Mouse (Mus musculus) embryo, embryonic 10 days (tissue): ENCODE measurements around the gene Fam185a.

Experiments
- DNase-seq: peaks from one replicate; pipeline ENCODE4 v3.0.0-alpha.2; 2015; ENCODE audit warnings: low spot score

Gene Fam185a

DNA sequence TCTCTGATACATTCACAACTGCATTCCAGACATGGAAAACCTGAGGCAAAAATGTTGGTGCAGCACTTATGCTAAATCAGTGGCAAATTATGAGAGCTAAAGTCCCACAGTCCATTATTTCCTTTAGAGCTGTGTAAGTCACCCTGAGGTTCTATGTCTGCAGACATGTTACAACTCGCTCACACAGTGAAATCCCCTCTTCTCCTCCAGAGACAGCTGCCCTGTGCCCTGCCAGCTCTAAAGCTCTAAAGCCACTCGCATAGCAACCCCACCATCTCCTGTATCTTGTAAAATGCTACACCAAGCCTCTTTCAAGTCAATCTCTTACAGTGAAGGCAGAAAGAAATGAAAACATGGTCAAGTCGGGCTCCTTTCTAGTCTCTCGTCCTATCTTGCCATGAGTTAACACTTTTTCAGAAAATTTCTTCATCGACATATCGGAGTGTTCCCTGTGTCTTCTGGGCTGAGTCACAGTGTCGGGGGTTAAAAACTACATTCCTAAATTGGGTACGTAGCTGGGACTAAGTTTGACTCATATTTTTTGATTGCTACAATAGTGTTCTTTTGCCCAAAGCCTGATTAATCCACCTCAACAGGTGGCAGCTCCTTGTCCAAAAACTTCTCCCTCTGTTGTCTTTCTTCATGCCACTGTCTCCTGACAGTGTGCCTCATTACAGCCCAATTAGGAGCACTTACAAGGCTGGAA is 68.7 kb downstream of the Fam185a start:
- DNase-seq: no peak

DNA sequence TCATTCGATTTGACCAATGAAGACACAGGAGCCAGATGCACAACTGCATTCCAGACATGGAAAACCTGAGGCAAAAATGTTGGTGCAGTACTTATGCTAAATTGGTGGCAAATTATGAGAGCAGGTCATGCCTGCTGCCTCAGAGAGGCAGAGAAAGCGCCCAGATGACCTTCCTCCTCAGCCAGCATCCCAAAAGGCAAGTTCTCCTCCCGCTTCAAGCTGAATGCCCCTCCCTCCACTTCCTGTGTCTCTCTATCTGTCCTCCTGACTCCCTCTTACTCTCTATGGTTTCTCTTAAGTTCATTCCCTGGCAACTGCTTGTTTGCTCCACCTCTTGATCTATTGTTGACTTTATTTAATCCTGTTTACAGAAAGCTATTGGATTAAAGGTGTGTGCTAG is 70.0 kb downstream of the Fam185a start:
- DNase-seq: no peak

DNA sequence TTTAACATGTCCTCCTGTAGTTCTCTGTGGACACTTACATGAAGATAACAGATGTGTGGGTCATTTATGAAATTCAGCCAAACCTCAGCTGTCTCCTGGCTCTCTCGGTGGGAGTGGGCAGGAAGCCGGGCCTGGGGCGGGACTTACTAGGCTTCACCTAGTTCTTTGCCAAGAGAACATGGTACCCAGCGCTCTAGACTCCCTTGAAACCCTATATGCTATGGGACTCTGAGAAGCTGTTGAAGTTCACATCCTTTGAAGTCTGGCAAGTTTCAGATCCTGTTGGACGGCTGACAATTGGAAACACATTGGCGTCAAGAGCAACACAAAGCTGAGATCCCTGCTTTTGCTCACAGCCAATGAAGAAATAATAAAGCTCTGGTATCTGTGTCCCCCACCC is 71.6 kb downstream of the Fam185a start:
- DNase-seq: peak; percentile 29

DNA sequence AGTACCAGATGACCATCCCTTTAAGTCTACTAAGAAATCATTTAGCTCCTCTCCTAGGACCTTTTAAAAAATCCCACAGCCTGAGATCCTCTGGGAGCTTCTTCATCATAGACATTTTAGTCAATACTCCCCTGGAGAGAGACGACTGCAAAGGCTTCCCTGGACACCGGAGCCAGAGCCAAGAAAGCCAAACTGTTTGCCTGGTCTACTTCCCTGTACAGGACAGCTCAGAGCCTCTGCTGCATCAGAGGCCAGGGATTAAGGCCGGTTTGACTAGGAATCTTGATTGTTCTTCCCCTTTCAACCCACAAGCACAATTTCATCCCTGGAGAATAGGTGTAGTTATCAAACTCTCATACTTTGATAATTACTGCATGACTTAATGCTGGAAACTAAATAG is 72.1 kb downstream of the Fam185a start:
- DNase-seq: no peak

DNA sequence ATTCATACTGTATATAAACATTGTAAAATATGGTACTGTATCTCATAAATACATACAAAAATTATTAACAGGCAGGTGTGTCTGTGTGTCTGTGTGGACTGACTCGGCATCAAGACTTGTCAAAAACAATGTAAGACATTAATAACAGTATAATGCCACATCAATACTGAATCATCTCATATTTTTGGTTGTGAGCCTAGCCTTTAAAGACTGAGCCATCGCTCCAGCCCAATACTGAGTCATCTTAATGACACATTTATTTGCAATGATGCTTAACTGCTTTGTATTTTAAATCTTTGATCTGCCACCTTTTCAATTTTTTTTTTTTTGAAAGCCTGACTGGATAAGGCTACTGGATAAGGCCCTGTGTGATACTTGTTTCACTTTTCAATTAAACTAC is 73.7 kb downstream of the Fam185a start:
- DNase-seq: no peak

DNA sequence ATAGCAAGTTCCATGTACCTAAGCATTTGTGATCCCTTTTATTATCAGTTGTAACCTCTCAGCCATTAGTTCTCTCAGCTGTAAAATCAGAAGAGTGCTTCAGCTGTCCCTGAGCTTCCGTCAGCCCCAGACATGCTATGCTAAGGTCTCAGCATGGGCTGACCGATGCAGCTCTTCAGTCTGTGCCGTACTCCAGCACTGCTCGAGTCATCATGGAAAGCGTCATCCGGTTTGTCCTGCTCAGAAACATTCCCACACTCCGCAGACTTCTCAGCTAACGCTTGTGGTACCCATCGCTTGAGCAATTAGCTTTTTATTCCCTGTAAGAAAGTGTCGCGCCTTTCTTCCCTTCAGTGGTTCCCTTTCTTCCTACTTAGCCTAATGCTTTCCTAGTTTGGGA is 74.2 kb downstream of the Fam185a start:
- DNase-seq: no peak

DNA sequence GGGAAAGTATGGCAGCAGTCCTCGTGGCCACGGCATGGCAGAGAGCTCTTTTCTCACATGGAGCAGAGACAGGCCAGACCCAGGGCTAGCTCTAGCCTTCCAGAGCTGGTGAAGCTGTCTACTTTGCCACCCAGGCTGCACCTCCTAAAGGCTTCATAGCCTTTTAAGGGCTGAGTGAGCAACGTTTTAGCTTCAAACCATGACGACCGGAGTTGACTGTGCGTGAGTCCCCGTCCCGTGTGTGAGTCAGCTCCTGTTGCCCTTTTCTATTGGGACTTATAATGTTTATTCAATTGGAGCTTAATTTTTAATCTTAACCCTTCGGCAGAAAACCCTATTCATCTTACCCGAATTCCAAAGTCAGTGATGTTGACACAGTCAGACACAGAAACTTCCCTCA is 75.4 kb downstream of the Fam185a start:
- no peak for DNase-seq

DNA sequence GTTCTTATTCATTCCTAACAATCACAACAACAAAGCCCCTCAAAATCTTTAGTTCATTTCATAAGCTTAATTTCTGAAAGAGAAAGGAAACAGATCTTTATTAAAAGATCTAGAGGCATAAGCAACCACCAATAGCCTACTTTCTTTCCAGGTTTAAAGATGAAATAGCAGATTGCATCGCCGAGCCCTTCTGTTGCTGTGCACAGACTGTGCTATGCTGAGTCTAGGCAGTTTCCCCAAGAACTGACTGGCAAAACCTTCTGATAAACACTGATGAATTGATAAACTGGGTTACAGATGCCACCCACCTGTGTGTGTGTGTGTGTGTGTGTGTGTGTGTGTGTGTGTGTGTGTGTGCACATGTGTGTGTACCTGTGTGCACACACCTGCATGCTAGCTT is 76.2 kb downstream of the Fam185a start:
- no peak for DNase-seq

DNA sequence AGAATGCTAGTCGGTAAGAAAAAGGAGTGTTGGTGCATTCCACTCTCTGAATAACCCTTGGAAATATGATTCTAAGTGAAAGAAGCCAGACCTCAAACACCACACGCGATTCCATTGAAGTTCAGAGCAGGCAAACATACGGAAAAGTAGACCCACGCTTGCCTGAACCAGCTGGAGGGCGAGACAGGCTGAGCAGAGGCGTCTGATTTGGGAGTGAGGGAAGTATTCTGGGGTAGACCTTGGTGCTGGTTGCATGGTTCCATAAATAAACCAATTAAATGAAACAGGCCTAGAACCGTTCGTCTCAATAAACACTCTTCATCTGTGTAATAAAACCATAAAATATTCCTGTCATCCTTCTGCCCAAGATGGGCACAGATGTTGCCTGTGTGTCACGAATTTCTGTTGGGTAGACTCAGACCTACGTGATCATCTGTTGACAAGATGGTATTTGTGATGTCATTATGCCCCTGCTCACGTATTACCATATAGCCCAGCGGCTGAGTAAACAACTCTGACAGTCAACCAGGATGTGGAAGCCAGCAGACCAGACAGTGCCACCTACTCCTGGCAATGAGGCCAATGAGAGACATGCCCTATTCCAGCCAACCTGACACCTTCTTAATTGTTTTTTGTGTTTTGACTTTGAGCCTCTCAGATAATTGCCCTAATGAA is 78.3 kb downstream of the Fam185a start:
- DNase-seq: no peak

DNA sequence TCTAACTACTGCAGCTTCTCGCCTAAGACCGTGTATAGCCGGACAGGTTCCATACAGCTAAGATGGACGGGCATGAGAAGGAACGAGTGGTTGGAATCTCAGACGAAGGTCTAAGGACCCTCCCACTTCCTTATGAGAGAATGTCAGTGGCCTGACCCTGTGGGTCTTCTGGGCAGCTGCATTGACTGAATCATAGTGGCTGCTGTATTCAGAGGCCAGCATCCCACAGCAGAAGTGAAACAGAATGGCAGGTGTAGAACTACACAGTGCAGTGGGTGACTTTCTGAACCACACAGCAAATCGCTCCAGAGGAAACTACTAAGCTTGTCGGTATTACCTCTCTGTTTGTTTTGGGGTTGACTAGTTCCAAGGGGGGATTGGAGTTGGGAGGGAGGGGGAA is 80.4 kb downstream of the Fam185a start:
- no peak for DNase-seq

DNA sequence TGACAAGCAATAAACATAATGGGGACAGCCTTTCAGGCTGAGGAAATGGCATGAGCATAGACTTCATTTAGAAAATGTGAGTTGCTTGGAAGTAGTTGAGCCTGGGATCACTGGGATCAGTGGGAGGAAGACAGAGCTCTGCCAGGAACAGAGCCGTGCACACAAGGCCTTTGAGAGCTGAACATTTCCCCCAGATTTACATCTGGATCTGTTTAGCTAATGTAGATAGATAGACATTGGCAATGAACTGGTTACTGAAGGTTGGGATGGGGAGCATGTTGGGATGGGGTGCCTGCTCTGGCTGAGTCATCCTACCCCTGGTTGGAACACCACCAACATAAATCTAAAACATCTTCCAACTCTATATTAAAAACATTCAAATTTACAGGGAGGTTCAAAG is 82.1 kb downstream of the Fam185a start:
- no peak for DNase-seq

DNA sequence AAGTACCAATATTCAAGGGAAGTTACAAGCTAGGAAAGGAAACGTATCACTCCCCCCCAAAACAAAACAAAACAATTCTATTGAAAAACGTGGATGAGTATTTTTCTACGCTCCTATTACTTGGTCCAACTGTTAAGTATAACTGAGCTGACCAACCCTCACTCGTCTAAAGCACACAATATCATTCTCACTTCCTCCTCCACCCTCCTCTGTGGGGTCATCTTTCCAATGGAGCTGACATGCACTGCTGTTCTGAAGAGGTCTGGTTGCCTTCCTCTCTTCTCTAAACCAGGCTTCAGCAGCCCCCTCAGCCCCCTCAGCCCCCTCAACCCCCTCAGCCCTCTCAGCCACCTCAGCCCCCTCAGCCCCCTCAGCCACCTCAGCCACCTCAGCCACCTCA is 85.0 kb downstream of the Fam185a start:
- DNase-seq: no peak

DNA sequence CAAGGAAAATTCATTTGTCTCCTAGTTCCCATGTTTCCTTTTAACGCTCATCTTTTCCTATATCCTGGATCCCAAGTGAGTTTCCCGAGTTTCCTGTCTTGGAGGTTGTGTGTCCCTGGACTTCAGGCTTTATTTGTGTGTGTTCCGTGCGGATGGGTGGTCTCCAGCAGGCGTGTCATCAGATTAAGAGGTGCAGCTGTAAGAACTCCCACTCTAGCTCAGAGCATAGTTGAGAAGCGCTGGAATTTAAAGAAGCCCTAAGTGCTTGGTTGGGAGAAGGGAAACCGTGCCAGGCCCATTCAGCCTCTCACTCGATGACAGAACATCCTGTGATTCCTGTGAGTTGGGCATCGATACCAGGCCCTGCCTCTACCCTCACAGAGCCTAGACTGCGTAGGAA is 88.6 kb downstream of the Fam185a start:
- no peak for DNase-seq

DNA sequence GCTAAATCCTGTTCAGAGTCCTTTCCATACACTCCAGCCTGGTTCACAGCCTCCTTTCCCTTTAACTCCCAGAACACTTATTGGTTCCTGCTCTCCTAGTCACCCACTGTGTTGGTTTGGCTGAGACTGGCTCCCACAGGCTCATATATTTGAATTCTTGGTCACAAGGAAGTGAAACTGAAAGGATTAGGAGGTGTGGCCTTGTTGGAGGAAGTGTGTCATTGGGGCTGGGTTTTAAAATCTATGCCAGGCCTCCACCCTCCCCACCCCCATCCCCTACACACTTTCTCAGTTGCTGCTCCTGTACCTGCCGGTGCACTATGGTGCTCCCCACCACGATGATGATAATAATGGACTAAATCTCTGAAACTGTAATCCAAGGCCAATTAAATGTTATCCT is 92.8 kb downstream of the Fam185a start:
- no peak for DNase-seq

DNA sequence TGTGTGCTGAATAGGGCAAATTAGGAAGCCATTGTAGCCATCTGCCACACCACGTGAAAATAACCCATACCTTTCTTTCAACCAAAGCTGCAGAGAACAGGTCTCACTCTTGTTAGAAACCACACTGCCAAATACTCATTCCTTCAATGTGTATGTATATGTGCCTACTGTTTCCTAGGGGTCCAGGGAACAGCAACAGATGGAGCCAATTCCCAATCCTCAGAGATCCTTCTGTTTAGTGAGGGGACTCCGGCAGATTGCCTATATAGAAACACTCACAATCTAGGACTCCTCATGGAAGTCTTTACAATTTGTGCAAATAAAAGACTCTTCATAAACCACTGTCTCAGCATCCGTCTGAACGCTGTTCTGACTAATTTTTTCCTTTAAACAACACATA is 93.4 kb downstream of the Fam185a start:
- no peak for DNase-seq

DNA sequence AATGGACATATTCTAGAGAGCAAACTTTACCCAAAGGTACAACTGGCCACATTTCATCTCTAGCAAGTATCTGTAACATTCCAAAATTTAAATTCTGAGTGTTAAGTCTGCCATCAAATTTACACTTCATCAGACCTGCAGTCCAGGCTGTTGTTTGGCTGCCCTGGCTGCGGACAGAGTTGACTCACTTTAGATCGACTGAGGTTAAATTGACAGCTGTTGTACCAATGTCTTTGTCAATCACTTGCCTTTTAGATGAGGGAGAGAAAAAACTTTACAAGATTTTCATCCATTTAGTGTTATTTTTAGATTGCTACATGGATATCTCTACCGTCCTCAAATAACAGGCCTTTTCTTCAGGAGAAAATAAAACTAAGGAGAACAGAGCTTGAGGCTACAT is 94.4 kb downstream of the Fam185a start:
- DNase-seq: no peak

DNA sequence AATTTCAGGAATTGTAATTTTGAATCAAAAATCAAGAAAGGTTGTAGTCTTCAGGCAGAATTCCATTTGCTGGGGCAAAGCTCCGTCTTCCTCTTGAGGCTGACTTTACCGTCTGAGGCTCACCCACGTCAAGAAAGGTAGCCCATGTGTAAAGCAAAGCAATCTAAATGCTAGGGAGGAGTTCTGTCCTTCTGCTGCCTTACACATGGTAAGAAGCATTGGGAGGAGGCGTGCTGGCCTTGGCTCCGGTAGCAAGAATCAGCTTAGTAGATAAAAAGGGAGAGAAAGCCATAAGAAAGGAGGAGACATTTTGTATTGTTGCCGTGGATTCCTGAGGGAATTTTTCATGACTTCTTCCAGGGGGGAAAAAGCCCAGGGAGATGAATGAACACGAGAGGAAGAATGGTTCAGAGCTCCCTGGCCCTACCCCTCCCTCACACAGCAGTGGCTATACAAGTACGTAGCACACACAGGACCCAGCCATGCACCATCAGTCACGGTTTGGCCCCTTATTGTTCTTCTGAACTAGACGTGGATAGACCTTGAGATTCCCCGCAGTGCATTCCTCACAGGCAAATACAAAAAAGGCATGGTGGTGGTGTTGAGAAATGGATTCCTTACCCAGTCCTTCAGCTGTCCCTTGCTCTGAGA is 102.2 kb downstream of the Fam185a start:
- DNase-seq: peak; percentile 61

DNA sequence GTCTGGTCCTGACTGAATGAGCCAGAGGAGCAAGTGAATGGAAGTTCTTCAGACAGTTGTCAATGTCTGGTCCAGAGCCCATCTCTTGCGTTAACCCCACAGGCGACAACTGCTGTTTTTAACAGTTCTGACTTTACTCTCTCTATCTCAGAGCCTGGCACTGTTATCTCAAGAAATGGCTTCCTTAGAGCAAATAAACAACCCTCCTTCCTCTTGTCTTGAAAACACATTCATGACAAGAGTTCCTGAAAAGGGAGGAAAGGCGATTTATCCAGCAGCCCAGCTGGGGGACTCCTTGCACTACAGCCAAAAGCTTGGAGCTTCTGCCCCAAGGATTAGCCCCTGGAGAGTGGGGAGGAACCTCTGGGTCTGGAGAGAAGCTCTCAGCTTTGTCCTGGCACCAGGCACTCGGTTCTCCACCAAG is 102.7 kb downstream of the Fam185a start:
- DNase-seq: no peak

DNA sequence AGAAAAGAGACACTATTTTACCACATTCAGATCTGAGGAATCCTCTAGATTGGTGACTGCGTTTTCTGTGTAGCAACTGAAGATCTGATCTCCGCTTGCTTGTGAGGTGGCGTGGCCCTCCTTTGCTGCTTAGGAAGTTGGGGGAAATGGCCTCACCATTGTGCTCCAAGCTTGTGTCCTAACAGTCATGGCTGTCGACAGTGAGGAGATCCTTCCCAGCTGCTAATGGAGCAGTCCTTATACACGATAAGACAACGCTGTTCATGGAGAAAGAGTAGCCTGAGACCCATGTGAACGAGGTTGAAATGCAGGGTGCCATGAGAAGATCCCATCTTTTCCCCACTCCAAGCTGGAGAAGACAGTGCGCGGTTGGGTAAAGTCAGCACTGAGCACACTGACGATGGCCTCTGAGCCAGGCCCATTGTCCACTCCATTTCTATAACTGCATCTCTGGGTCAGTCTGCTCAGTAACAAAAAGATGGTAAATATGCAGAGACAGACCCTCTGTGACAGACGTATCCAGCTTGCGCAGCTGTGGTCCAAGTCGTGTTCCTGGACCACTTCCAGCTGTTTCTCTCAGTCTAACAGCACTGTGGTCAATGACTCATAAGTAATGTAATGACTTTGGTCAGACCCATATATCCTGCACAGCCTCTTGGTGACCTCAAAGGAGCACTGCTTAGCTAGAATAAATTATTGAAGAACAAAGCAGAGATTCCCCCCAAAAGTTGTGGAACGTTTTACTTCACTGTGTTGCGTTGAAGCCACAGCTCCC is 103.5 kb downstream of the Fam185a start:
- DNase-seq: no peak

DNA sequence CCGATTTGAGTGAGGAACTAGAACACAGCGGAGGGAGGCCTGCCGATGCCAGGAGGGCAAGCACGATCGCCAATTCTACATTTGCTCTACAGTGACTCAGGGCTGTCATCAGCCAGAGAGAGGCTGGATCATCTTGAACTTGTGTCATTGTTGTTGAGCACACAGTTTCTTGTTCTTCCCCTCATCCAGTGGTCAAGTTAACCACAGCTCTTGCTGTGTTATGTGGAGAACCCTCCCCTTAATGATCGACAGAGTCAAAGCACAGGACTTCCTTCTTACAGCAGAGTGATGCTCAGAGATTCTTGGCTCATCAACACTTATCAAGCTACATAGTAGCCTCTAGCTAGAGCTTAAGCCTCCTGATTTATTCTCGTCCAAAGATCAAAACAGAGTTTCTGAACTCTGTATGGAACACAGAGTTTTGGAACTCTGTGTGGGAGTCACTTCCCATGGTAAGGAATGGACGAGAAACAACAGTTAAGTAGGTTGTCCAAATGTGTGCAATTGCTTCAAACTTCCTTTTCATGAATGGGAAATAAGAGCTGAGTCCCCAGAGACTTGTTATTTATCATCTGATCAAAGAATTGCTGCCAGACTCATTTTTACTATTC is 104.5 kb downstream of the Fam185a start:
- no peak for DNase-seq
